In genomic region chr2:126360688-126361087, GRCm38 (mm10) we compare ENCODE assay signal across 10 mouse cellular contexts.
A peak's percentile ranks its signal among the peaks of the same experiment; 100 is the strongest.
DNase-seq lines count a peak whose midpoint lies in the region; ATAC-seq lines count a peak whose summit lies in the region.
"Had no signal": no experiment of that assay in that cellular context is flagged by ENCODE, and none has a peak within 500 bp of the region (broad histone marks: within the 10 kb centered on the region; RNA-seq: fewer than 3 reads in every experiment).

No protein-coding gene starts in this region.

- H3K4me1 ChIP-seq in kidney, embryonic 15.5 days, result peaks cover 7% of the 10 kb centered on the region
- H3K4me1 ChIP-seq in stomach, embryonic 15.5 days, result peaks cover 11% of the 10 kb centered on the region; the same call in 1 of the 2 replicates

- ATAC-seq in kidney, embryonic 15.5 days (replicated peaks; ENCODE audit: low FRiP score), result no peak
- 0 out of 2 replicates have a peak, but pooled peaks have one; percentile 63 for ATAC-seq in stomach, embryonic 15.5 days (ENCODE audit: insufficient read depth, low FRiP score, low read depth)
- ATAC-seq in inflammation-experienced regulatory T-cells, adult 6 months, result no peak

- H3K27me3 ChIP-seq in kidney, embryonic 15.5 days, result no peaks in the 10 kb centered on the region
- H3K27me3 ChIP-seq in stomach, embryonic 15.5 days (replicated peaks), result no peaks in the 10 kb centered on the region

- H3K27ac ChIP-seq in kidney, embryonic 15.5 days, result 0 out of 2 replicates have a peak overlapping the region, but pooled peaks have one; percentile 41
- peak overlapping the region; percentile 79 for H3K27ac ChIP-seq in stomach, embryonic 15.5 days

- H3K4me2 ChIP-seq in kidney, embryonic 15.5 days, result no peak overlapping the region
- no peak overlapping the region; the same call in 1 of the 2 replicates for H3K4me2 ChIP-seq in stomach, embryonic 15.5 days

- no peaks in the 10 kb centered on the region for H3K36me3 ChIP-seq in kidney, embryonic 15.5 days
- no peaks in the 10 kb centered on the region for H3K36me3 ChIP-seq in stomach, embryonic 15.5 days

- WGBS in kidney, embryonic 15.5 days, result 61% methylated on average over 6 of the region's 6 CpGs
- 36% methylated on average over 6 of the region's 6 CpGs for WGBS in stomach, embryonic 15.5 days

- DNase-seq in ovary, postnatal 36 days (ENCODE audit: low spot score), result peak; percentile 37
- DNase-seq in ovary, adult 18-20 months (ENCODE audit: low spot score), result no peak
- DNase-seq in heart, adult 18-20 months, result peak; percentile 67 to 85
- no peak for DNase-seq in layer of hippocampus, adult 18-20 months (ENCODE audit: low spot score in 2 of 2)
- no peak for DNase-seq in layer of hippocampus, postnatal 36 days
- DNase-seq: cerebellum, adult 18-20 months; thymus, postnatal 4 days had no signal

- H3K9me3 ChIP-seq in kidney, embryonic 15.5 days (replicated peaks), result no peaks in the 10 kb centered on the region
- no peaks in the 10 kb centered on the region for H3K9me3 ChIP-seq in stomach, embryonic 15.5 days

- H3K4me3 ChIP-seq in kidney, embryonic 15.5 days (replicated peaks), result no peak overlapping the region
- no peak overlapping the region for H3K4me3 ChIP-seq in stomach, embryonic 15.5 days (replicated peaks)

- H3K9ac ChIP-seq in kidney, embryonic 15.5 days, result no peak overlapping the region
- H3K9ac ChIP-seq in stomach, embryonic 15.5 days, result no peak overlapping the region

Comparison
In these comparisons a context has a peak if more than half of its experiments do, and no peak if none do; other contexts are left out.
1. DNase-seq: peak in ovary, postnatal 36 days (single experiment) and heart, adult 18-20 months (2 of 2); none in ovary, adult 18-20 months (single experiment), layer of hippocampus, adult 18-20 months (0 of 2) and layer of hippocampus, postnatal 36 days (0 of 2).